Mouse (Mus musculus) brain, embryonic 14.5 days (tissue): ENCODE results near the gene Ryr1. TPM values are rescaled to one million over a fixed set of nuclear protein-coding genes. Genes with fewer than 3 reads are reported as not detected.
"Not testable (repeated sequence)": the region's sequence is repeated elsewhere in the genome, so short reads cannot be mapped to it uniquely, and the experiment has no call there.

Experiments
- DNase-seq: peaks from one replicate; pipeline ENCODE4 v3.0.0-alpha.2; 2011; ENCODE audit warnings: low read depth
- CTCF ChIP-seq: fragments of 200-500 bp; IDR thresholded peaks from 2 replicates; pipeline ENCODE4 v1.5.1; 2012; ENCODE audit warnings: inconsistent platforms, mild to moderate bottlenecking, moderate library complexity, borderline replicate concordance; ENCODE audit not compliant: insufficient read depth, insufficient read length; ENCODE audit errors: extremely low read depth
- POLR2A ChIP-seq: fragments of 200-500 bp; IDR thresholded peaks from 2 replicates; pipeline ENCODE4 v1.6.1; 2012; ENCODE audit warnings: mild to moderate bottlenecking, inconsistent platforms, borderline replicate concordance; ENCODE audit not compliant: poor library complexity, insufficient read depth, insufficient read length, severe bottlenecking; ENCODE audit errors: extremely low read depth
- polyA plus RNA-seq: library from polyadenylated mRNA; depleted of rRNA; stranded (reverse); fragments of >200 nt; gene quantifications from 2 replicates; pipeline ENCODE4 v1.2.3, GENCODE M21; 2012

Gene Ryr1
- polyA plus RNA-seq, 1 experiment = 6.3 TPM

GRCm38 (mm10) chr7:29086902-29087301 is 38.1 kb downstream of the Ryr1 start:
- no peak for DNase-seq
- no peak for TF ChIP-seq POLR2A
- no peak for TF ChIP-seq CTCF

- no peak for TF ChIP-seq POLR2A
- TF ChIP-seq CTCF = no peak
- no peak for DNase-seq
Measured at GRCm38 (mm10) chr7:29085981-29086380, 39.0 kb downstream of the Ryr1 start.

- no peak for DNase-seq
- TF ChIP-seq CTCF (no peak), POLR2A (no peak)
Measured at GRCm38 (mm10) chr7:29084411-29084810, 40.6 kb downstream of the Ryr1 start.

GRCm38 (mm10) chr7:29079419-29079950 is 45.5 kb downstream of the Ryr1 start:
- no peak for DNase-seq
- TF ChIP-seq POLR2A (no peak), CTCF (no peak)

- no peak for DNase-seq
- no peak for TF ChIP-seq POLR2A
- no peak for TF ChIP-seq CTCF
Measured at GRCm38 (mm10) chr7:29076977-29077376, 48.0 kb downstream of the Ryr1 start.

DNA sequence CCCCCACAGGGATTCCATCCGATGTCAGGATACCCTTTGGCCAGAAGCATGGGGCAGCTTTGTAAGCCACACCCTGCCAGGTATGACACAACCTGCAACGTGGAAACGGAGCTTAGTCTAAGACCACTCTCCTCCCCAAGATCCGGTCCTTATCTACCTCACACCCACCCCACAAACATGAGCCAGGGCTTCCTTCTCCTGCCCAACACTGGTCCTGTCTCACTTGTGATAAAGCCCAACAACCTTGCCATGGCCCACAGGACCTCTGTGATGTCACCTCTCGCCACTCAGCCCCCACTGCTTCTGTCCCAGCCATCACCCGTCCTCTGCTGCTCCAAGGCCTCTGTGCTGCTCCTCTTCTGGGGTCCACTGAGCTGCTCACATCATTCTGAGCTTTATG is 49.8 kb downstream of the Ryr1 start:
- TF ChIP-seq CTCF = no peak
- TF ChIP-seq POLR2A = no peak
- no peak for DNase-seq

DNA sequence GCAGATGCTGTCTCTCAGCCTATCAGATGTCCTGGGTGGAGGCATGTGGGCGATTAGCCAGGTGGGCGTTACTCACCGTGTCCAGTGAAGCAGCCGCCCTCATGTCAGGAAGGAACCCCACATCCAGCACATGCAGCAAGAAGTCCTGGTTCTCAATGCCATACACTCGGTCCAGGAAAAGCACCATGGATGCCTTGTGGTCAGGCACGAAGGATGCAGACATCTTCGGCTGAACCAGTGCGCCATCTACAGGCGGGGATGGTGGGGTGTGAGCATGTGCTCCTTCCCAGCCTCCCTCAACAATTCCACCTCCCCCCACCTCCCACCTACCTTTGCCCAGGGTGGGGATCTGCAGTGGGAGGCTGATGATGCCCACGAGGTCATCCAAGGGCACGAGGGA is 52.3 kb downstream of the Ryr1 start:
- TF ChIP-seq CTCF (peak; percentile 70), POLR2A (no peak)
- peak; percentile 75 for DNase-seq

DNA sequence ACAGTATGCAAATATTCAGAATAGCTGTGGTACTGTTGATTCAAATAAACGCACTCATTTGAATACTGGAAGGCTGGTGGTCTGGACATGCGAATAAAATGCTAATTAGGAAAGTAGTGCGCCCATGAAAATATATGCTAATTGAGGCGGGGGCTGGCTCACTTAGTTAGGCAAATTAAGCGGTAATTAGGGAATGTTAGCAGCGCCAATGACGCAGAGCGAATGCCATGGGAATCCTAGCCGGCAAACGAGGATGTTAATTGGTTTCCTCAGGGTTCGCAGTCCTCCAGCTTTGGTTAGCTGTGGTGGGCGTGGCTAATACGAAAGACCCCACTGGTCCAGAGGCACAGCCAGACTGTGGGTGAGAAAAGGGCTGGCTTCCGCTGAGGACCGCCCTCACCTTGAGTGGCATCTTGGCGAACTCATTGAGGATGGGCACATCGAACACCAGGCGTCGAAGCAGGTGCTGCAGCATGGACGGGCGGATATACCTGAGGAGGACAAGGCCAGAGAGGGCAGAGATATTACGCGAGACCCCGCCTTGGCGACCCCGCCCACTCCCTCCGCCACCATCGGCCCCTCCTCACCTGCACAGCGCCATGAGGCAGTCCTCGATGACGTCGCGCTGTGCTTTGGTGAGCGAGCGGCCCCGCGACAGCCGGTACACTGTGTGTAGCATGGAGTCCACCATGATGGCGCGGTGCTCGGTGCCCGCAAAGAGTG is 53.6 kb downstream of the Ryr1 start:
- DNase-seq = peak; percentile 99
- no peak for TF ChIP-seq CTCF
- no peak for TF ChIP-seq POLR2A

DNA sequence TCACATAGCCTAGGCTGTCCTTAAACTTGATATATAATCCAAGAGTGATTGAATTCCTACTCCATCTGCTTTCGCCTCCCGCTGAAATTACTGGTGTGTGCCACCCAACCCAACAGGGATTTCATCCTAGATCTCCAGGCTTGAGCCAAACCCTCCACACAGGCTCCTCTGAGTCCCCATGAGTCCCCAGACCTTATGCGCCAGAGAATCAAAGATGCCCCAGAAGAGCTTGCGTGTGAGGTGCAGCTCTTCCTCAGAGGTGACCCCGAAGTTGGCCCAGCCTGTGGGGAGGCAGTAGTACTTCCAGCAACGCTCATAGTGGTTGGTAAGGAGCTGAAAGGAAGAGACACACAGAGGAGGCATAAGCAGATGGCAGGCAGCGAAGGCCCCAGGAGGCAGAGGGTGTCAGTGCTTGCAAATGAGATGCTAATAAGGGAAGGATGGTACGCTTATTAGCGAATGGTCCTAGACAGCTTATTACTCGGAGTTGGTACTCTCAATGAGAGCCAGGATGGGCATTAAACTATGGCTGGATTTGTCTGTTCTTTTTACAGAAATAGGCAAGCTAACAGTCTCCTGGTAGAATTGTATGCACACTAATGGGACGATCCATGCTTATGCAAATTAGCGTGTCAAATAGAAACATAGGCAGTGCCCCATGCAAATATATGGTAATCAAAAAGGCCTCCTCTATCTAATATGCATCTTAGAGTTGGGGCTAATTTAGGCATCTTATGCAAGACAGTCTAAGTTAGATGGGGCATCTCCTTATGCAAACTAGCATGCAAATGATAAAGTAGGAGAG is 54.4 kb downstream of the Ryr1 start:
- peak; percentile 97 for DNase-seq
- TF ChIP-seq POLR2A (no peak), CTCF (no peak)

DNA sequence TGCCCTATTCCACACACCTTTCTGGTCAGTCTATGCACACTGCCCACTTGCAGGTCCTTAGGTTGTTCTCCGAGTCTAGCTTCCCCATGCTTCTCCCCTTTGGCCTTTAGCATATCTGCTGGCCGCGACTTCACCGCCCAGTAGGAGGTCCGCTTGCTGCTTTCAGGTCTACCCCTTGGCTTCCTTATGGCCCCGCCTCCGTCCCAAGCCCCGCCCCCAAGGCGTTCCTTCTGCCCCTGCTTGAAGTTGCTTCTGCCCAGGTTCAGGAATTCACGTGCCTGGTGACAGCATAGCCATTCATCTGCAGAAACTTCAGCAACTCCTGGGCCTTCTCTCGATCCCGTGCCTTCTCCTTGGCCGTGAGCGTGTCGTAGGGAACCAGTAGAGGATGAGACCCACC is 57.2 kb downstream of the Ryr1 start:
- TF ChIP-seq POLR2A (no peak), CTCF (no peak)
- no peak for DNase-seq

DNA sequence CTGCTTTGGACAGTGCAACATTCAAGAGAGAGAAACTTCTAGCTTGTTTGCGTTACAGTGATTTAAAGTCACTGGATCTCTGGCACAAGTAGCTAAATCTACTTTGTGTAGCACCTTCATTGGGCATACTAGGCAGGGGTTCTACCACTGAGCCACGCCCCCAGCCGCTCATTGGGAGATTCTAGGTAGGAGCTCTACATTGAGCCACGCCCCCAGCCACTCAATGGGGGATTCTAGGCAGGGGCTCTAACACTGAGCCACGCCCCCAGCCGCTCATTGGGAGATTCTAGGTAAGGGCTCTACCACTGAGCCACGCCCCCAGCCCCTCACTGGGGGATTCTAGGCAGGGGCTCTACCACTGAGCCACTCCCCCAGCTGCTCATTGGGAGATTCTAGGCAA is 61.5 kb downstream of the Ryr1 start:
- DNase-seq = not testable (repeated sequence)
